Mouse (Mus musculus): ENCODE measurements at regions not wholly inside any gene's neighbourhood (a gene's known extent, or its start where the extent isn't known, plus 50 kb on each side); places are given as distances from the start of the nearest gene placed in this dataset.

DNA sequence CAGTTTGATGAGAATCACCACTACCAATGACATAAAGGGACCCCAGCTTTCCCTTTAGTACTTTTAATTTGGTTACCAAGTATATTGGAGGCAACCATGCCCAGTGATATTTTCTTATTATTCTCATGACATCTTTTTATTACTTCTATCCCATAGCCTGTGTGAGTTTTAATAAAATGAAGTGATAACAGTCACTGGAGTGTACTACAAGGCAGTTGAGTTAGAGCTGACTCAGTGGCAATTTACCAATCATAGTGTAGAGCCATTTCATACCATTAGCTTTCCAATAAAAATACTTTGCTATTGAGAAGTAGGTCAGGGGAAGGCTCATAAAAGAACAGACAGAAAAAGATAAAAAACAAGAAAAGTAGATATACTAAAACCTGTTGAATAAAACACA lies 353.2 kb upstream of the Galntl6 start:
- DNase-seq (ENCODE audit: low spot score in 2 of 2), result no peak

DNA sequence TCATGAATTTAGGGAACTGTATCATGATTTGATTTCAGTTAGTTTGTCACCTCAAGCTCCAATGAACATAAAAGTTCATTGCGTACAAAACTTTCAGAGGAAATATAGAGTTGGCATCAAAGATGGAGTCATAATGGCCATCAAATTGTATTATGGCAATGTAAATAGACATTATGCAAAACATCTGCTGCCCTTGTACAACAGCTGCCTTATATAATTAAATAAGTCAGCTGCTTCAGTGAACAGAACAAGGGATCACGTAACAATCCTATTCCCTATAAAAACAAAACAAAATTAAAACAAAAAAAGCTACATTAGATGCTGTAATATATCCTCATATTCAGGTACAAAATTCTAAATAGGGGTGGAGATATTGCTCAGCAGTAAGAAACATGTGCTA lies 320.4 kb upstream of the Galntl6 start:
- no peak for DNase-seq (ENCODE audit: low spot score in 2 of 2)

DNA sequence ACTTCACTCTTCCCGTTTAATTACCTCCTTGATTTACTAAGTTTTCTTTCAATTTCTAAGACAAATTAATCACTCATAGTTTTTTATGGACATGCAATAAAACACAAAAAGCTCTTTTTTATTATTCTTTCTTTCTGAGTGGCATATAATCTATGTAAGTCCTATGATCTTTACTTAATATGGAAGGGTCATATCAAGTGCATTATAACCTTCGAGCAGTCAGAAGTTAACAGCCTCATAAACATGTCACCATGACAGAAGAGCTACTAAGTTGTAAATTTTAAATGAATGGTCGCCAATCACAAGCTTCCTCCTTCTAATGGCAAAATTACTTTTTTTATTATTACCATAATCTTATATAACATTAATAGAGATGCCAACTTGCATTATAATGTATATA lies 312.2 kb upstream of the Galntl6 start:
- no peak for DNase-seq (ENCODE audit: low spot score in 2 of 2)

DNA sequence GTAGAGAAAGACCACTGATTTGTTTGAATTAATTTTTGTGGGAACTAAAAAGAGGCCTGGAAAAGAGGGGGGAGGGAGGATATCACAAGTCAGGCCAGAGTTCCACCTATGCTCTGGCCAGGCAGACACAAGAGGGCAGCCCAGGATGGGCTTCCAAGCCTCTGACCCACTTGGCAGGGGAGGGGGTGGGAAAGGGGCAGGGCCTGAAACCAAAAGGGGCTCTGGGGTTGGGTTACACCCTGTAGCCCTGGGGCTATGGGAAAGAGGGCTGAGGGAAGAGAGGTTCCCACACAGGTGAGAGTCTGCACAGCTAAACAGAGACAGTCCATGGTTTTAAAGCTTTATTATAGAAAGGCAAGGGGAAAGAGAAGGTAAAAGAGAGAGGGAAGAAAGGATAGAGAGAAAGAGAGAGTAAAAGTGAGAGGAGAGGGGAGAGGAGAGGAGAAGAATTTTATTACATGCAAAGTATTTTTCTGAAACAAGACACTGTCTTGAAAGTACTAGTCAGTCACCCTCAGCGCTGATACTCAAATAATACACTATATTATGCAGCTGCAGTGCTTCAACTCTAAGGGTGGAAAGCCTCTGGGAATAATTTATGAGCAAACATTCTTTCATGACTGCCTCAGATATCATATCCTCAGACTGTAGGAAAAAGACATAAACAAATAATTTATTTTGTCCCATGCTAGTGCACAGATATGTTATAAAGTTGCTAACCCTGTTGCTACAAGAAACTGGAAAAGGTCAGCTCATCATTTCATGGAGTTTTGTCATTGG lies 262.3 kb upstream of the Galntl6 start:
- no peak for DNase-seq (ENCODE audit: low spot score in 2 of 2)

GRCm38 (mm10) chr8:59130777-59131176 lies 218.3 kb upstream of the Galntl6 start:
- no peak for DNase-seq (ENCODE audit: low spot score in 2 of 2)

GRCm38 (mm10) chr8:59113221-59113620 lies 200.8 kb upstream of the Galntl6 start:
- no peak for DNase-seq (ENCODE audit: low spot score in 2 of 2)

DNA sequence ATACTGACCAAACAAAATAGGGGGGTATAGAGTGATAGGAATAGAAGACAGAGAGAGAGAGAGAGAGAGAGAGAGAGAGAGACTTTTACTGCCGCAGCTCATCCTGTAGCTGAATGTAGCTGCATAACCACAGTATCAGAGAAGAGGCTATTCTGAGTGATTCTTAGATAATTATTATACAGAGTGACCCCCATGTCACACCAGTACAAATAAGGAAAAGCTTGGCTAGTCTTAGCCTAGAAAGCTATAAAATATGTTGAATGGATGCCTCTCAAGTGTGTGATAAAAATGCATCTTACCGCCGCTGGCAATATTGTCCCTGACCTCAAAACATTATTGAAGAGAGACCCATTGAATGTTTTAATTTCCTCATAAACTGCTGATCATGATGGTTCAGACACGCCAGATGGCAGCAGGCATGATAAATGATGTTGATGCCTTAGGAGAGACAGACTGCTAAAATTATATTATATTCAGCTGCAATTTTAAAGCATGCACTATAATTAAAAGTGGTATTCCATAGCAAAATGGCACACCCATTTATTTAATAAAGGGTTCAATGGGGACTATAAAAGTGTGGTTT lies 178.9 kb upstream of the Galntl6 start:
- DNase-seq (ENCODE audit: low spot score in 2 of 2), result peak in 1 of 2 experiments; percentile 13
